Mouse (Mus musculus): ENCODE results near the gene Cyb561a3. TPM values are rescaled to one million over a fixed set of nuclear protein-coding genes. Genes with fewer than 3 reads are reported as not detected.
"Not testable (repeated sequence)": the region's sequence is repeated elsewhere in the genome, so short reads cannot be mapped to it uniquely, and the experiment has no call there.

Cyb561a3 gene
- total RNA-seq (2014; fragmentation: Nextera tagmentation) (35.1 and 39.7 TPM in 2 replicates), total RNA-seq (2017) (21.7 and 31.3 TPM in 2 replicates)

DNA sequence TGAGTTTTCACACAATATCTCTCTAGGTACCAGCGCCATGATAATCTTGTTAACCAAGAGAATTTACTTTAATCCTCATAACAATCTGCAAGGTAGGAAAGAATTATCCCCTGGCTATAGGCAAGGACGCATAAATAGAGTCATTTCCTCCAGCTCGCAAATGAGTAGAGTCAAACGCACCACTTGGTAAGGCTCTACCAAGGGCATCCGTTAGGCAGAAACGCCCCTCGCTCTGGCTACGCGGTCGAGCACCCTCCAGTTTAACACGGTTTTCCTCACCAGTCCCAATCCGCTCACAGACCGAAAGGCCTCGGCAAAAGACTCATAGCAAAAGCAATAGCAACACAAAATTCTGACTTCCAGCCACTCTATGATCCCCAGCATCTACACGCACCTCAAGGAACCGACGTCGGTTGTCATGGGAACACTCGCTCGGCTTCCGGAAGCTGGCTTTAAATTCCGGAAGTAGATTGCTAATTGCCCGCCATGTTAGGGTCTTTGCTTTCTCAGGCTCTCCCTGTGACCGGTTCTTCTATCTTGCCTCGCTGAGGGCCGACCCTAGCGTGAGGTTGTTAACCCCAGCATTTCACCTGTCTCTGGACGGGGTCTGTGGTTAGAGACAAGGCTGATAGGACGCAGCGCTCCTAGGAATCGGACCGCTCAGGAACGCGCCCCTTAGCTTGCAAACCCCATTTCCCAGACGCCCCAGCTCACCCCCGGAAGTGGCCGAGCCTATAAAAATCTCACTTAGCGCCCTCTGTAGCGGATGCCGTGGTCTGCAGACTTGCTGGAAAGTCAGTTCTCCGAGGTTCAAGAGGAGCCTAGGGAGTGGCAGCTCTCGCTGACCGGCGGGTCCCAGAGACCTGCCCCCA lies at the start of gene Cyb561a3, which contains the start of gene Tmem138:
Gene Cyb561a3, plus strand, starts transcription at position 483 of the 872 bp plus-strand sequence.
Gene Tmem138, minus strand, starts transcription at position 673 of the 872 bp plus-strand sequence.
- ATAC-seq (replicated peaks; ENCODE audit: poor library complexity, severe bottlenecking): peak; percentile 83

DNA sequence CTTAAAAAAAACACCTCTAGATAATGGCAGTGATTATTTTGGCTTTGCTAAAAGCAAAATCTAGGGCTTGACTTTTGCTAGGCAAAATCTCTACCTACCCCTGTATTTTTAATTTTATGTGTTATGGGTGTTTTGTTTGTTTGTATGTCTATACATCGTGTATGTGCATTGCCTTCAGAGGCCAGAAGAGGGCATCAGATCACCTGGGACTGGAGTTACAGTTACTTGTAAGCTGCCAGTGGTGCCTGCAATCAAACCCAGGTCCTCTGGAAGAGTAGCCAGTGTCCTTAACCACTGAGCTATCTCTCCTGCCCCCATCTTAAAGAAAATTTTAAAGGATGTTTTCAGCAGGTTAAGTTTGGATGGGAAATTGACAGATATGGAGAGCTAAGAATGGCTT lies 46.9 kb upstream of the Cyb561a3 start:
- no peak for ATAC-seq (replicated peaks; ENCODE audit: poor library complexity, severe bottlenecking)

DNA sequence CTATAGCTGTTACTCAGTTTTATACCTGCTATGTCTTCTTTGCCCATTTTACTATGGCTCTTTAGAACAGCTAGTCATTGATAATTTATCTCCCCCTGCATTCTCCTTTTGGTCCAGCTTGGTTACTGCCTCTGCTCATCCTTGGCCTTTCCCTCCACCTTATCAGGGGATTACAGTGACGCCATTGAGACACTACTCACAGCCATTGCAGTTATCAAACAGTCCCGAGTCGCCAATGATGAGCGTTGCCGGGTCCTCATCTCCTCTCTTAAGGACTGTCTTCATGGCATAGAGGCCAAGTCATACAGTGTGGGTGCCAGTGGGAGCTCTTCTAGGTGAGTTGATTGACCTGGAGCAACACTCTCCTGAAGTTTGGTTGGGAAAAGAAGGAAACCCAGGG lies 37.5 kb upstream of the Cyb561a3 start:
- no peak for ATAC-seq (replicated peaks; ENCODE audit: poor library complexity, severe bottlenecking)

DNA sequence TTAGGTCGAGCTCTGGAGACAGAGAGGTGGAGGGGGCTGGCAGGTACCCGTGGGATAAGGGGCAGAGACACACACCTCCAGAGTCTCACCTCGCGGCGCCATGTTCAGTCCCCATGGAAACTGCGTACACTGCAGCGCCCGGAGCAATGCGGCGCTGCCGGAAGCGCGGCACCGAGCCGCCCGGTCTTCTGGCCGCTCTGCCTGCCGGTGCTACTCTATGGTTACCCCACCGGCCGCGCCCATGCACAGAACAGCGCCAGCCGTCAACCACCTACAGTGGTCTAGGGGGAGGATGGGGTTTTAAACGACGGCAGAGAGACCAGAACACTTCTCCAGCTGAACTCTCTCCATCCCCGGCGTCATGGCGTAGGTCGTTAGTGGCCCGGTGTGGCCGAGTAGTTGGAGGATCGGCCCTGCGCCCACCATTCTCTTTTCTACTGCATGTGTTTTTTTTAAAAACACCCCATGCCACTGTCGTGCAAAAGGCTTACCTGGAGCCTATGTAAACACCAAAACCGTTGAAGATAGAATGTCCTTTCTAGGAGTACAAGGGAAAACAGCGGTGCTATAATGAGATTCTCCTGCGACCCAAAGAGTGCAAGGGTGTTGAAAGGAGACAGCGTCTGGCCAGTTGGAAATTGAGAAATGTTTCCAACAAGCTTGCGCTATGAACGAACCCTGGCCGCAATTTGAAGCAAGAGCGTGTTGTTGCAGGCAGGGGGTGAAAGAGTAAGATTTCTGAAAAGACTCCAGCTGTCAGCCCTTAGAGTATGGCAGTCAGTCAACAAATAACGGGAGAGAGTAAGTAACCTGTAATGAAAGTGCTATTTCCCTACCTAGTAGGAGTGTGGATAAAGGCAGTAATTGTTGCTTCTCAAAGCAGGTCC lies 21.1 kb upstream of the Cyb561a3 start, which contains the start of gene Tmem216:
Gene Tmem216, minus strand, starts transcription at position 615 of the 887 bp plus-strand sequence.
- peak; percentile 95 for ATAC-seq (replicated peaks; ENCODE audit: poor library complexity, severe bottlenecking)

- no peak for ATAC-seq (replicated peaks; ENCODE audit: poor library complexity, severe bottlenecking)
Observed at GRCm38 (mm10) chr19:10557001-10557400, 20.0 kb upstream of the Cyb561a3 start.

DNA sequence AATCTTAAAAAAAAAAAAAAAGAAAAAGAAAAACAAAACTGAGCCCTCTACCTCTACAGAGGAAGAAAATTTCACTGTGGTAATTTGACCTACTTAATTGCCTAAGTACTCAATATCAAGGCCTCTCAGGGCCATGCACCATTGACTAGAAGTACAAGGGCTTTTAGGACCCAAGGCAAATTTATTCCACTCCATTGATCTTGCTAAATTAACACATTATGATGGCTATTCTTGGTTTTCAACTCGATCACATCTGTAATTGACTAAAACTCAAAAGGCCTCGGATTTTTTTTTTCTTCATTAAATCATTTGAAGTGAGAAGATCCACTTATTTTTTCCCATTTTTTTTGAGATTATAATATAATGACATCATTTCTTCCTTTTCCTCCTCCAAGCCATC lies 19.5 kb upstream of the Cyb561a3 start:
- ATAC-seq (replicated peaks; ENCODE audit: poor library complexity, severe bottlenecking): no peak

DNA sequence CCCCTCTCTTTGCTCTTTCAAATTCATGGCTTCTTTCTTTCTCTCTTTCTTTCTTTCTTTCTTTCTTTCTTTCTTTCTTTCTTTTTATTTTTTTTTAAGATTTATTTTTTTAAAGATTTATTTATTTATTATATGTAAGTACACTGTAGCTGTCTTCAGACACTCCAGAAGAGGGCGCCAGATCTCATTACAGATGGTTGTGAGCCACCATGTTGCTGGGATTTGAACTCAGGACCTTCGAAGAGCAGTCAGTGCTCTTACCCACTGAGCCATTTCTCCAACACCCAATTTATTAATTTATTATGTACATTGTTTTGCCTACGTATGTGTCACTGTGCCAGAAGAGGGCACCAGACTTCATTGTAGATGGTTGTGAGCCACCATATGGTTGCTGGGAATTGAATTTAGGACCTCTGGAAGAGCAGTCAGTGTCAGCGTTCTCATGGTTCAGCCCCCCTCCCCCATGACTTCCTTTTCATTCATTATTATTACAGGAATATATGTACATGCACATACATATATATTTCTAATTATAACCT lies 19.1 kb upstream of the Cyb561a3 start:
- ATAC-seq (replicated peaks; ENCODE audit: poor library complexity, severe bottlenecking): not testable (repeated sequence)

- ATAC-seq (replicated peaks; ENCODE audit: poor library complexity, severe bottlenecking): no peak
Observed at GRCm38 (mm10) chr19:10560108-10560507, 16.9 kb upstream of the Cyb561a3 start.

DNA sequence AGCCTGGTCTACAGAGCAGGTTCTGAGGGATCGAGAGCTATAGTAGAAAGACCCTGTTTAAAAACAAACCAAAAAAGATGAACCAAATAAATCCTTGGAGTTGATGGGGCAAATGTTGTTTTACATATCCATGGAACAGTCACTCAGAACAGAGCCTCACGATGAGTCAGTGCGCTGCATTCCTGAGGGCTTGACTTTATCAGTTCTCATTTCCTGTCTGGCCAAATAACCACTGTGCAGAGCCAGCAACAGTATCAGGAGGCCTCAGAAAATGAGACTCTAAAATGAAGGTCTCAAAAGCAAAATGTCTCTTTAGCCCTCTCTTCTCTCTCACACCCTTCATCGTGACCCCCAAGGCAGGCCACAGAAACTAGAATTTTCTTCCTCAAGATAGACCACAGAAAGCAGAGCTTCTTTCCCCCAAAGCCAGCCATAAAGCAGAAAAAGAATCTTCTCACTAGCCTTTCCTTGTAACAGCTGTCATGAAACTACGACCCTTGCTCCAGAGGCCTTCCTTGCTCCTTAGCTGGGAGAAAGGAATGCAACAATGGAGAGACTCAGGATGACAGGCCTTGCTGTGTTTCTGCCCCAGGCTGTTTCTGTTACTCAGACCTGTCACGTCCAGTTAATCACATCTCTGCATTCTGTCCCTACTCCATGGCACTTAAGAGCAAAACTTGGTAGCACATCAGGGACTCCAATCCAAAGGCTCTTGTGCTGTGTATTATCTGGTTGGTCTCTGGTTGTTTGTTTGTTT lies 15.2 kb upstream of the Cyb561a3 start:
- no peak for ATAC-seq (replicated peaks; ENCODE audit: poor library complexity, severe bottlenecking)

- ATAC-seq (replicated peaks; ENCODE audit: poor library complexity, severe bottlenecking): no peak
Observed at GRCm38 (mm10) chr19:10562351-10562750, 14.6 kb upstream of the Cyb561a3 start.

GRCm38 (mm10) chr19:10564278-10564677 lies 12.7 kb upstream of the Cyb561a3 start:
- no peak for ATAC-seq (replicated peaks; ENCODE audit: poor library complexity, severe bottlenecking)

- no peak for ATAC-seq (replicated peaks; ENCODE audit: poor library complexity, severe bottlenecking)
Observed at GRCm38 (mm10) chr19:10565217-10565616, 11.8 kb upstream of the Cyb561a3 start.

- no peak for ATAC-seq (replicated peaks; ENCODE audit: poor library complexity, severe bottlenecking)
Observed at GRCm38 (mm10) chr19:10569627-10570026, 7.3 kb upstream of the Cyb561a3 start.

DNA sequence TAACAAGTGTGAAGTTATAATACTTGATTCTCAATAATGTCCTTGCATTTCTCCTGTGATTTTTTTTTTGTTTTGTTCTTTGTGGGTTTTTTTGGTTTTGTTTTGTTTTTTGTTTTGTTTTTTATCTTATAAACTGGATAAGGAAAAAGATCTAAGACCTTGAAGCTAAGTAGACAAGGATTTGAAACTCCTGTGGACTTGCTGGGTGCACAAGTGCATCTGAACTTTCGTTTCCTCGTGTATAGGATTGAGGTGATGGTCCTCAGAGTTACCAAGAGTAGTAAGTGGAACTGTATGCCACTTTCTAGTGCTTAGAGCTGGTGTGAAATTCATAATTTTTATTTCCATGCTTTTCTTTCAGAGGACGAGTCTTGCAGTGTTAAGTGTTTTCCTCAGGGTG lies 3.1 kb downstream of the Cyb561a3 start:
- no peak for ATAC-seq (replicated peaks; ENCODE audit: poor library complexity, severe bottlenecking)

GRCm38 (mm10) chr19:10580761-10581160 lies 3.8 kb downstream of the Cyb561a3 start:
- peak; percentile 43 for ATAC-seq (replicated peaks; ENCODE audit: poor library complexity, severe bottlenecking)

GRCm38 (mm10) chr19:10581984-10582383 lies 5.0 kb downstream of the Cyb561a3 start:
- ATAC-seq (replicated peaks; ENCODE audit: poor library complexity, severe bottlenecking): peak; percentile 33

DNA sequence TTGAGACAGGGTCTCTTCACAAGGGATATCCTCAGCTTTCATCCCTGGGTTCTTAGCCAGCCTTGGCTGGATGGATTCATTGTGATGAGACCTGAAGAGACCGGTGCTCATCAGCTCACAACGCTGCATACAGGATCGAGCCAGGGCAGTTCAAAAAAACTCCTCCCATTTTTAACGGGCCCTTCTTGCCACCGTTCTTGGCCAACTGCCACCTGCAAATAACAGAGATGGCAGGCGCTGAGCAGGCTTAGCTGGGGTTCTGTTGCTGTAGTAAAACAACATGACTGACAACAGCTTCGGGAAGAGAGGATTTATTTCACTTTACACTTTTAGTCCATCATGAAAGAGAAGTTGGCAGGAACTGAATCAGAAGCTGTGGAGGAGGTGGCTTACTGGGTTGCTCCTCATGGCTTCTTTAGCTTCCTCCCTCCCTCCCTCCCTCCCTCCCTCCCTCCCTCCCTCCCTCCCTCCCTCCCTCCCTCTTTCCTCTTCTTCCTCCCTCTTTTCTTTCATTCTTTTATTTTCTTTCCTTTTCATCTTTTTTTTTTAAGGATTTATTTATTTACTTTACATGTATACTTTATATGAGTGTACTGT lies 6.7 kb downstream of the Cyb561a3 start:
- ATAC-seq (replicated peaks; ENCODE audit: poor library complexity, severe bottlenecking): no peak

DNA sequence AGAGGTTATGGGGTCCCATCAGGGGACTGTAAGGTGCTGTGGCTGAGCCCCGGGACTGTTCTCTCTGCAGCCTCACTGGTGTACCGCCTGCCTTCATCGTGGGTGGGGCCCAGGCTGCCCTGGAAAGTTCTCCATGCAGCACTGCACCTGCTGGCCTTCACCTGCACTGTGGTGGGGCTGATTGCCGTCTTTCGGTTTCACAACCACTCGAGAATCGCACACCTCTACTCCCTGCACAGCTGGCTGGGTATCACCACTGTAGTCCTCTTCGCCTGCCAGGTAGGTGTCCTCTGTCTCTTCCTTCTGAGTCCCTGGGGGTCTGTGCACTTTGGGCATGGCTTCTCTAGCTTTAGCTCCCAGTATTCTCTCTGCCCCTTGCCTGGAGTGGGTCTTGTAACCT lies 8.1 kb downstream of the Cyb561a3 start:
- ATAC-seq (replicated peaks; ENCODE audit: poor library complexity, severe bottlenecking): no peak

- peak; percentile 62 for ATAC-seq (replicated peaks; ENCODE audit: poor library complexity, severe bottlenecking)
Observed at GRCm38 (mm10) chr19:10587231-10587630, 10.3 kb downstream of the Cyb561a3 start.
